Mouse (Mus musculus): ENCODE results near the gene Gmpr. TPM values are rescaled to one million over a fixed set of nuclear protein-coding genes. Genes with fewer than 3 reads are reported as not detected.

Gene Gmpr
- 6.9 and 7.6 TPM in 2 replicates for polyA plus RNA-seq (2011; ENCODE audit: insufficient read depth, insufficient read length, low read depth, missing spikeins)

DNA sequence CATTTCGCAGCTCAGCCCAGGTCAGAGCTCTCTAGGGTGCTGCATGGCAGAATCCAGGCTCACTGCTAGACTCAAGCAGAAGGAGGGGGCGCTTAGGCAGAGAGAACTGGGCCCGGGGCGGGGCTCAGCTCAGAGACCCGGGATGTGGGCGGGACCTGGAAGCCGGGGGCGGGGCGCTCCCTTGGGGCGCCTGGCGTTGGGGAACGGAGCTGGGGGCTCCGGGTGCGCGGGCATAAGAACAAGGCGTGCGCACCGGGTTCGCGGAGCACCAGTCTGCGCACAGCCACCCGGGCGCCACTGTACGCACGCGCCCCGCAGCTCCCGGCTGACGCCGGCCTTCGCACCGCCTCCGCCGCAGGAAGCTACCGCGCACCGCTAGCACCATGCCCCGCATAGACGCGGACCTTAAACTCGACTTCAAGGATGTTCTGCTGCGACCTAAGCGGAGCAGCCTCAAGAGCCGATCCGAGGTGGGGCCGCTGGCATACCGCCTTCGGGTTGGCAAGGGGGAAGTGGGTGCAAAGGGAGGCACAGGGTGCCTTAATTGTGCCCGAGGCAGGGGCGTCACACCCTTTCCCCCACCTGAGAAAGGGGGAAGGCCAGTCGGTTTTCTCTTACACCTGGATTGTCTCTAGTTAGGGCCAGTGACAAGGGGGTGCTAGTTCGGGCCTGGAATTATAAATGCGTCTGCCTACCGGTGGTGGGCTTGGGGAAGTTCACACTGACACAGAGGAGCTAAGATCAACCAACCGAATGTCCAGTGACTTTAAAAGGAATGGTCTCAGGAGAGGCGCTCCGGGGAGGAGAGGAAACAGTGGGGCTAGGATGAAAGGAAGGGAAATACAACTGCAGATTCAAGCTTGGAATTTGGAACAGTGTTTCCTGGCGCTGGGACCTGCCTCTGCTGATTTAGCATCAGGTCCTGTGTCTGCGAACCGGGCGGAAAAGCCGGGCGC lies at the start of gene Gmpr:
Gmpr (plus strand) TSS at position 171 of the 956 bp plus-strand sequence.
- no peaks in the 10 kb centered on the region for H3K27me3 ChIP-seq (ENCODE audit: control insufficient read depth, insufficient read depth, low read length, poor library complexity, severe bottlenecking)
- peaks cover 3% of the 10 kb centered on the region for H3K4me1 ChIP-seq (ENCODE audit: control insufficient read depth, insufficient read depth, low read length)
- H3K36me3 ChIP-seq (ENCODE audit: control insufficient read depth, insufficient read depth, low read length, poor library complexity, severe bottlenecking) = no peaks in the 10 kb centered on the region
- H3K9me3 ChIP-seq (replicated peaks; ENCODE audit: control insufficient read depth, insufficient read depth, low read length, poor library complexity, severe bottlenecking) = no peaks in the 10 kb centered on the region
- peak within 1 kb of the TSS; percentile 86 for H3K4me3 ChIP-seq (ENCODE audit: low read depth, low read length)
- H3K9ac ChIP-seq (ENCODE audit: low read depth, poor library complexity, severe bottlenecking) = peak within 1 kb of the TSS; percentile 45
- H3K27ac ChIP-seq (ENCODE audit: insufficient read depth, low read length) = no peak within 1 kb of the TSS
- TF ChIP-seq POLR2A (IDR thresholded peaks at IDR 0.05; ENCODE audit: insufficient read depth, low read length) (no peak), CTCF (IDR thresholded peaks at IDR 0.05; ENCODE audit: low read depth, low read length) (no peak), EP300 (IDR thresholded peaks at IDR 0.05; ENCODE audit: insufficient read depth, low read depth, low read length) (no peak)

DNA sequence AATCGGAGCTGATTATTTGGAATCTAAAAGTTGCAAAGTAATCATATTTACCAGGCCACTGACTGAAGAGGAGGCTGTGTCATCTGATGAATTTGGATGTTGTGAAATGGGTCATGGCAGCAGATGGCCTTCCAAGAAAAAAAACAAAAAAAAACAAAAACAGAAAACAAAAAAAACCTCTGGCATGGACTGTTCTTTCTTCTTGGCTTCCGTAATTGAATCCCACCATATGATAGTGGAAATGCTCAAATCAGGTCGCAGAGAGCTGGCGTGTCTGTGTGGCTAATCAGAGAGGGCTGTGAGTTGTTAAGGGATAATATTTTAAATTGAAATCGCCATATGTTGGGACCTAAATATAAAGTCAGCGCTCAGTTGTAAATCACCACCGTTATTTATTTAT lies 49.8 kb upstream of the Gmpr start:
- H3K4me3 ChIP-seq (ENCODE audit: low read depth, low read length) = no peak overlapping the region
- H3K9me3 ChIP-seq (replicated peaks; ENCODE audit: control insufficient read depth, insufficient read depth, low read length, poor library complexity, severe bottlenecking) = no peaks in the 10 kb centered on the region; the same call in 1 of the 2 replicates
- no peak overlapping the region for H3K27ac ChIP-seq (ENCODE audit: insufficient read depth, low read length)
- H3K36me3 ChIP-seq (ENCODE audit: control insufficient read depth, insufficient read depth, low read length, poor library complexity, severe bottlenecking) = no peaks in the 10 kb centered on the region
- TF ChIP-seq CTCF (IDR thresholded peaks at IDR 0.05; ENCODE audit: low read depth, low read length) (no peak), POLR2A (IDR thresholded peaks at IDR 0.05; ENCODE audit: insufficient read depth, low read length) (no peak), EP300 (IDR thresholded peaks at IDR 0.05; ENCODE audit: insufficient read depth, low read depth, low read length) (no peak)
- no peak overlapping the region for H3K9ac ChIP-seq (ENCODE audit: low read depth, poor library complexity, severe bottlenecking)
- no peaks in the 10 kb centered on the region for H3K4me1 ChIP-seq (ENCODE audit: control insufficient read depth, insufficient read depth, low read length)
- H3K27me3 ChIP-seq (ENCODE audit: control insufficient read depth, insufficient read depth, low read length, poor library complexity, severe bottlenecking) = no peaks in the 10 kb centered on the region

DNA sequence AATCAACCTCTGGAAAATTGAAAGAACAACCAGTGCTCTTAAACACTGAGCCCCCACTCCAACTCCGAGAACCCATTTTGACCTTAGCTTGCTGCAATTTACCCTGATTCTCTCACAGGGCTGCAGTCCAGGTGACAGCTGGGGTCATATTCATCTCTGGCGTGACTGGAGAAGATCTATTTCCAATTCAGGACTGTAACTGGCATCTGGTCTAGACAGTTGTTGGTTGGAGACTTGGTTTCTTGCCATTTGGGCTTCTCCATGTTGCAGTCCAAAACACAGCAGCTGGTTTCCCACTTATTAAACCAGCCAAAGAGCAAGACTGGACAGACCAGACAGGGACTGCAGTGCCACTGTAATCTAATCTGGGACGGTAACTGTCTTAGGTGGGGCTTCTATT lies 47.1 kb upstream of the Gmpr start:
- Histone ChIP-seq H3K4me3 (ENCODE audit: low read depth, low read length) (no peak overlapping the region), H3K9me3 (replicated peaks; ENCODE audit: control insufficient read depth, insufficient read depth, low read length, poor library complexity, severe bottlenecking) (no peaks in the 10 kb centered on the region; the same call in 1 of the 2 replicates), H3K4me1 (ENCODE audit: control insufficient read depth, insufficient read depth, low read length) (no peaks in the 10 kb centered on the region), H3K36me3 (ENCODE audit: control insufficient read depth, insufficient read depth, low read length, poor library complexity, severe bottlenecking) (no peaks in the 10 kb centered on the region), H3K27me3 (ENCODE audit: control insufficient read depth, insufficient read depth, low read length, poor library complexity, severe bottlenecking) (no peaks in the 10 kb centered on the region), H3K9ac (ENCODE audit: low read depth, poor library complexity, severe bottlenecking) (no peak overlapping the region), H3K27ac (ENCODE audit: insufficient read depth, low read length) (no peak overlapping the region)
- TF ChIP-seq CTCF (IDR thresholded peaks at IDR 0.05; ENCODE audit: low read depth, low read length) (no peak), EP300 (IDR thresholded peaks at IDR 0.05; ENCODE audit: insufficient read depth, low read depth, low read length) (no peak), POLR2A (IDR thresholded peaks at IDR 0.05; ENCODE audit: insufficient read depth, low read length) (no peak)

DNA sequence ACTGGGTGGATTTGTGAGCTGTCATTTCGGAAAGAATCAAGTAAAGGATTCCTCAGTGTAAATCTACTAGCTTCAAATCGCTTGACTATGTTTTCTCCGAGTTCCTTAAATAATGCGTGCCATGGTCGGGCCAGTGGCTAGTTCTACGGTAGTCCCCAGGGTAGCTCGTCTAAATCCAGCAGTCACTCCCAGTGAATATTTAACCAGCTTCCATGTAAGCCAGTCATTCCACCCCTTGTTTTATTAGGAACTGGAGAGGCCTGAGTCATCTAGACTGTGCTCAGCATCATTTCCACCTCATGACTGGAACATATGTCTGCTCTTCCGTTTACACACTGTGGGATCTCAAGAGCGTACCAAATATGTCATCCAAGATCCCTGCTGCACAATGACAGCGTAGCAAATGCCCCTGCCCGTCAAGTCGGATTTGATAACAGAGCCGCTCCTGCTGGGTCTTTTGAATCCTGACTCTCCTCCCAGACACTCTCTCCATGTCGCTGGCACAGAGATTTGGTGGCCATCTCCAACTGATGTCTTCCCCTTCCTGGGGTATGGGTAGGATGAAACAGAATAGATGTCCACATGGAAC lies 45.8 kb upstream of the Gmpr start:
- no peaks in the 10 kb centered on the region for H3K36me3 ChIP-seq (ENCODE audit: control insufficient read depth, insufficient read depth, low read length, poor library complexity, severe bottlenecking)
- H3K27ac ChIP-seq (ENCODE audit: insufficient read depth, low read length) = no peak overlapping the region
- H3K4me1 ChIP-seq (ENCODE audit: control insufficient read depth, insufficient read depth, low read length) = no peaks in the 10 kb centered on the region
- H3K4me3 ChIP-seq (ENCODE audit: low read depth, low read length) = no peak overlapping the region
- no peak overlapping the region for H3K9ac ChIP-seq (ENCODE audit: low read depth, poor library complexity, severe bottlenecking)
- no peaks in the 10 kb centered on the region for H3K27me3 ChIP-seq (ENCODE audit: control insufficient read depth, insufficient read depth, low read length, poor library complexity, severe bottlenecking)
- H3K9me3 ChIP-seq (replicated peaks; ENCODE audit: control insufficient read depth, insufficient read depth, low read length, poor library complexity, severe bottlenecking) = no peaks in the 10 kb centered on the region; the same call in 1 of the 2 replicates
- TF ChIP-seq EP300 (IDR thresholded peaks at IDR 0.05; ENCODE audit: insufficient read depth, low read depth, low read length) (no peak), POLR2A (IDR thresholded peaks at IDR 0.05; ENCODE audit: insufficient read depth, low read length) (no peak), CTCF (IDR thresholded peaks at IDR 0.05; ENCODE audit: low read depth, low read length) (no peak)

DNA sequence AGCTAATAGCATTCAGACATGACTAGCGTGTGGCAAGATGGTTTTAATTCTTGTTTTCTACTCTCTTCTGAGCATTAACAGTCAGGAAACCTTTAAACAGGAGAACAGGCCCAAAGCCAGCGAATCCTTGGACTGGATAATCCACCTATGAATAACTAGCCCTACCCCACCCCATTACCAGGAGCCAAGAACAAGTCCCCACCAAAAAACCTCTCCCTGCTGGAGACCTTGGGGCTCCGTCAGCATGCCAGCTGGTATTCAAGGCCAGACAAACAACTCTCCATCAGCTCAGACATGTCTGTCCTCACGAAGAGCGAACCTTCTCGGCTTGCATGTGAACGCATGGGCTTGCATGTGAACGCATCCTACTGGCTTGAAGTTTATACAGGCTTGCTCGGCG lies 41.6 kb upstream of the Gmpr start:
- Histone ChIP-seq H3K9ac (ENCODE audit: low read depth, poor library complexity, severe bottlenecking) (no peak overlapping the region), H3K27me3 (ENCODE audit: control insufficient read depth, insufficient read depth, low read length, poor library complexity, severe bottlenecking) (no peaks in the 10 kb centered on the region), H3K4me3 (ENCODE audit: low read depth, low read length) (no peak overlapping the region), H3K36me3 (ENCODE audit: control insufficient read depth, insufficient read depth, low read length, poor library complexity, severe bottlenecking) (no peaks in the 10 kb centered on the region), H3K27ac (ENCODE audit: insufficient read depth, low read length) (no peak overlapping the region), H3K9me3 (replicated peaks; ENCODE audit: control insufficient read depth, insufficient read depth, low read length, poor library complexity, severe bottlenecking) (no peaks in the 10 kb centered on the region), H3K4me1 (ENCODE audit: control insufficient read depth, insufficient read depth, low read length) (no peaks in the 10 kb centered on the region)
- TF ChIP-seq EP300 (IDR thresholded peaks at IDR 0.05; ENCODE audit: insufficient read depth, low read depth, low read length) = no peak
- no peak for TF ChIP-seq POLR2A (IDR thresholded peaks at IDR 0.05; ENCODE audit: insufficient read depth, low read length)
- TF ChIP-seq CTCF (IDR thresholded peaks at IDR 0.05; ENCODE audit: low read depth, low read length) = no peak
